Mouse (Mus musculus): ENCODE results near the gene Mroh2a.

- TF ChIP-seq CTCF (IDR thresholded peaks at IDR 0.05; ENCODE audit: borderline replicate concordance, extremely low read depth, insufficient read depth, insufficient read length) (no peak), POLR2A (IDR thresholded peaks at IDR 0.05; ENCODE audit: borderline replicate concordance, extremely low read depth, insufficient read depth, insufficient read length, poor library complexity, severe bottlenecking) (no peak)
Observed at GRCm38 (mm10) chr1:88227482-88227881, 696 bp downstream of the Mroh2a start.

All from brain, embryonic 14.5 days (tissue).